Mouse (Mus musculus): ENCODE measurements at regions not wholly inside any gene's neighbourhood (a gene's known extent, or its start where the extent isn't known, plus 50 kb on each side); places are given as distances from the start of the nearest gene placed in this dataset.

- peak; percentile 70 for ATAC-seq (ENCODE audit: low FRiP score, low read depth)
- no peak overlapping the region for H3K27ac ChIP-seq
- H3K27me3 ChIP-seq (replicated peaks), result no peaks in the 10 kb centered on the region
- 0 out of 2 replicates have a peak, but pooled peaks cover 3% of the 10 kb centered on the region for H3K4me1 ChIP-seq
- H3K4me3 ChIP-seq, result no peak overlapping the region
- no peaks in the 10 kb centered on the region for H3K36me3 ChIP-seq
- WGBS, result 35% methylated on average over 1 of the region's 1 CpGs
- no peak overlapping the region for H3K4me2 ChIP-seq (replicated peaks)
- no peak overlapping the region for H3K9ac ChIP-seq
- H3K9me3 ChIP-seq, result no peaks in the 10 kb centered on the region
These were observed 175.5 kb downstream of the Manea start for GRCm38 (mm10) chr4:26171177-26171576.

GRCm38 (mm10) chr4:26156198-26156597 lies 190.5 kb downstream of the Manea start:
- no peak for ATAC-seq (ENCODE audit: low FRiP score, low read depth)
- Histone ChIP-seq H3K4me1 (no peaks in the 10 kb centered on the region), H3K36me3 (no peaks in the 10 kb centered on the region), H3K9me3 (no peaks in the 10 kb centered on the region), H3K27me3 (replicated peaks) (no peaks in the 10 kb centered on the region), H3K4me2 (replicated peaks) (no peak overlapping the region), H3K27ac (no peak overlapping the region), H3K9ac (no peak overlapping the region), H3K4me3 (no peak overlapping the region)

All from neural tube, embryonic 12.5 days (tissue).